Mouse (Mus musculus): ENCODE measurements around the gene Cd79b. TPM values are rescaled to one million over a fixed set of nuclear protein-coding genes. Genes with fewer than 3 reads are reported as not detected.

The Cd79b gene
- total and polyA plus RNA-seq, 3 experiments: 527 to 741 (median 689) TPM

DNA sequence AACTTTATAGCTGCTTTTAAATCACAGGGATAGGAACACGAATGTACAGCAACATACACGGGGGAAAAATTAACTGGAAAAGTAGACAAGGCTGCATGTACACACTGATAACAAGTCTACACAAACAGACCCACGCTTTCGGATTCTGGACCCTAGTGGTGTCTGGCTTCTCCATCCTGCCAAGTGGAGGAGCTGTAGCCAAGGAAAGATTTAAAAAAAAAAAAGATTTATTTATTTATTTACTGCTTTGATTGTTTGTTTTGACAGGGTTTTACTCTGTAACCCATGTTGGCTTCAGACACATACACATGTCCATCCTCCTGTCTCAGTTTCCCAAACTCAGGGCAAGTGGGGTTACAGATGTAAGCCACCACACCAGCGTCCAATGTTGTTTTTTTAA, 7.1 kb downstream of the Cd79b start:
- dilution Hi-C loops (cut with MboI; ENCODE audit: extremely low pct_ligation_motif_present, extremely low pct_unique_long_range_greater_than_20kb, low sequenced_read_pairs): no loop called here

GRCm38 (mm10) chr11:106306758-106307157, 7.8 kb downstream of the Cd79b start:
- dilution Hi-C loops (cut with MboI; ENCODE audit: extremely low pct_ligation_motif_present, extremely low pct_unique_long_range_greater_than_20kb, low sequenced_read_pairs) (no loop called here), in situ Hi-C loops (cut with MboI; ENCODE audit: low pct_ligation_motif_present, low pct_unique_long_range_greater_than_20kb, low sequenced_read_pairs) (loop anchor here (25.0 kb wide), 1 partner anchor 456 kb away; the partner anchor contains the start of genes Milr1 and Pecam1)
- Histone ChIP-seq H3K79me2 (replicated peaks; ENCODE audit: control insufficient read depth, extremely low read depth, insufficient read depth, poor library complexity, severe bottlenecking) (peaks cover 11% of the 10 kb centered on the region), H3K9ac (ENCODE audit: insufficient read depth, low read depth) (no peak overlapping the region), H3K4me2 (ENCODE audit: insufficient read depth, low read depth, poor library complexity, severe bottlenecking) (peak overlapping the region; percentile 17; the same call in 1 of the 2 replicates), H3K27me3 (replicated peaks) (no peaks in the 10 kb centered on the region), H3K4me3 (replicated peaks in 1 of 3; ENCODE audit: low read depth in 2 of 3, low read length in 2 of 3, poor library complexity in 1 of 3) (no peak overlapping the region), H3K36me3 (replicated peaks in 1 of 2; ENCODE audit: control insufficient read depth in 1 of 2, insufficient read depth in 1 of 2, low read length in 1 of 2) (peaks cover 16 to 17% of the 10 kb centered on the region in 2 experiments), H3K4me1 (ENCODE audit: control insufficient read depth in 1 of 2, insufficient read depth in 2 of 2) (peaks cover 50 to 77% of the 10 kb centered on the region in 2 experiments), H3K27ac (ENCODE audit: insufficient read depth, low read depth) (peak overlapping the region; percentile 92), H3K9me3 (replicated peaks; ENCODE audit: low read length) (no peaks in the 10 kb centered on the region)
- DNase-seq (ENCODE audit: extremely low read depth): peak; percentile 44
- TF ChIP-seq MAFK (IDR thresholded peaks at IDR 0.05; ENCODE audit: insufficient replicate concordance, low read length) (no peak), BHLHE40 (IDR thresholded peaks at IDR 0.05; ENCODE audit: low read depth, low read length) (peak; percentile 43), NRF1 (IDR thresholded peaks at IDR 0.05; ENCODE audit: low read depth, low read length) (no peak), MAZ (IDR thresholded peaks at IDR 0.05; ENCODE audit: low read depth, low read length) (no peak), TBP (conservative IDR thresholded peaks at IDR 0.05; ENCODE audit: low read depth, low read length) (peak; percentile 97), HCFC1 (IDR thresholded peaks at IDR 0.05; ENCODE audit: low read depth, low read length) (no peak), MXI1 (IDR thresholded peaks at IDR 0.05; ENCODE audit: low read depth, low read length) (0 out of 2 replicates have a peak, but pooled peaks have one; percentile 48), JUN (IDR thresholded peaks at IDR 0.05; ENCODE audit: insufficient read depth, low read depth, low read length) (no peak), IRF4 (IDR thresholded peaks at IDR 0.05; ENCODE audit: low read depth, low read length) (no peak), POLR2A (IDR thresholded peaks at IDR 0.05; ENCODE audit: low read depth, low read length) (no peak)

More for the DNA sequence above, 7.1 kb downstream of the Cd79b start:
- H3K36me3 ChIP-seq (replicated peaks in 1 of 2; ENCODE audit: control insufficient read depth in 1 of 2, insufficient read depth in 1 of 2, low read length in 1 of 2): peaks cover 23 to 24% of the 10 kb centered on the region in 2 experiments
- DNase-seq (ENCODE audit: extremely low read depth): peak; percentile 29
- H3K4me1 ChIP-seq (ENCODE audit: control insufficient read depth in 1 of 2, insufficient read depth in 2 of 2): peaks cover 57 to 83% of the 10 kb centered on the region in 2 experiments
- H3K4me2 ChIP-seq (ENCODE audit: insufficient read depth, low read depth, poor library complexity, severe bottlenecking): peak overlapping the region; percentile 86
- peak overlapping the region; percentile 96 for H3K27ac ChIP-seq (ENCODE audit: insufficient read depth, low read depth)
- H3K9me3 ChIP-seq (replicated peaks; ENCODE audit: low read length): no peaks in the 10 kb centered on the region
- peak overlapping the region in 1 of 3 experiments; percentile 5 for H3K4me3 ChIP-seq (replicated peaks in 1 of 3; ENCODE audit: low read depth in 2 of 3, low read length in 2 of 3, poor library complexity in 1 of 3)
- no peaks in the 10 kb centered on the region for H3K27me3 ChIP-seq (replicated peaks)
- H3K79me2 ChIP-seq (replicated peaks; ENCODE audit: control insufficient read depth, extremely low read depth, insufficient read depth, poor library complexity, severe bottlenecking): peaks cover 18% of the 10 kb centered on the region
- TF ChIP-seq E2F4 (IDR thresholded peaks at IDR 0.05; ENCODE audit: insufficient replicate concordance, low read depth, low read length) (no peak), TCF12 (IDR thresholded peaks at IDR 0.05; ENCODE audit: low read depth, low read length) (no peak), USF1 (IDR thresholded peaks at IDR 0.05; ENCODE audit: low read depth, low read length) (no peak), ELF1 (IDR thresholded peaks at IDR 0.05; ENCODE audit: low read depth, low read length) (no peak), CTCF (conservative IDR thresholded peaks at IDR 0.05 in 1 of 2, IDR thresholded peaks at IDR 0.05 in 1 of 2; ENCODE audit: low read depth in 2 of 2, low read length in 2 of 2) (no peak), PAX5 (IDR thresholded peaks at IDR 0.05; ENCODE audit: low read length) (no peak), ZC3H11A (IDR thresholded peaks at IDR 0.05; ENCODE audit: low read depth, low read length) (no peak), POLR2A (IDR thresholded peaks at IDR 0.05; ENCODE audit: low read depth, low read length) (no peak), RAD21 (IDR thresholded peaks at IDR 0.05; ENCODE audit: low read depth, low read length) (no peak), RCOR1 (conservative IDR thresholded peaks at IDR 0.05; ENCODE audit: low read depth, low read length) (no peak), EP300 (IDR thresholded peaks at IDR 0.05; ENCODE audit: low read length) (no peak), ZNF384 (IDR thresholded peaks at IDR 0.05; ENCODE audit: low read depth, low read length) (peak; percentile 73; the same call in 1 of the 2 replicates), ETS1 (conservative IDR thresholded peaks at IDR 0.05; ENCODE audit: low read depth, low read length) (no peak), JUND (conservative IDR thresholded peaks at IDR 0.05; ENCODE audit: low read depth, low read length) (no peak), CHD2 (IDR thresholded peaks at IDR 0.05; ENCODE audit: low read length) (no peak), NELFE (IDR thresholded peaks at IDR 0.05; ENCODE audit: low read depth, low read length) (no peak), MEF2A (IDR thresholded peaks at IDR 0.05; ENCODE audit: borderline replicate concordance, low read depth, low read length) (no peak), MYC (IDR thresholded peaks at IDR 0.05; ENCODE audit: low read depth, low read length) (no peak), JUN (IDR thresholded peaks at IDR 0.05; ENCODE audit: insufficient read depth, low read depth, low read length) (no peak), ZMIZ1 (IDR thresholded peaks at IDR 0.05; ENCODE audit: low read depth, low read length) (no peak), IRF4 (IDR thresholded peaks at IDR 0.05; ENCODE audit: low read depth, low read length) (no peak), MXI1 (IDR thresholded peaks at IDR 0.05; ENCODE audit: low read depth, low read length) (0 out of 2 replicates have a peak, but pooled peaks have one; percentile 7), MAZ (IDR thresholded peaks at IDR 0.05; ENCODE audit: low read depth, low read length) (no peak), UBTF (IDR thresholded peaks at IDR 0.05; ENCODE audit: low read depth, low read length) (0 out of 2 replicates have a peak, but pooled peaks have one; percentile 40), TBP (conservative IDR thresholded peaks at IDR 0.05; ENCODE audit: low read depth, low read length) (no peak), USF2 (conservative IDR thresholded peaks at IDR 0.05; ENCODE audit: low read depth, low read length) (no peak), HCFC1 (IDR thresholded peaks at IDR 0.05; ENCODE audit: low read depth, low read length) (no peak), MAFK (IDR thresholded peaks at IDR 0.05; ENCODE audit: insufficient replicate concordance, low read length) (no peak), SIN3A (IDR thresholded peaks at IDR 0.05; ENCODE audit: low read length) (0 out of 2 replicates have a peak, but pooled peaks have one; percentile 23), CHD1 (IDR thresholded peaks at IDR 0.05; ENCODE audit: low read depth, low read length) (peak; percentile 46; the same call in 1 of the 2 replicates), ZKSCAN1 (IDR thresholded peaks at IDR 0.05; ENCODE audit: borderline replicate concordance, low read depth, low read length) (no peak), NRF1 (IDR thresholded peaks at IDR 0.05; ENCODE audit: low read depth, low read length) (no peak), KAT2A (IDR thresholded peaks at IDR 0.05; ENCODE audit: insufficient replicate concordance, low read length) (no peak), GABPA (IDR thresholded peaks at IDR 0.05; ENCODE audit: insufficient replicate concordance, low read depth, low read length) (no peak), SMC3 (IDR thresholded peaks at IDR 0.05; ENCODE audit: low read depth, low read length) (no peak), MAX (IDR thresholded peaks at IDR 0.05; ENCODE audit: low read length) (no peak), POLR2AphosphoS2 (IDR thresholded peaks at IDR 0.05; ENCODE audit: low read depth, low read length) (no peak), BHLHE40 (IDR thresholded peaks at IDR 0.05; ENCODE audit: low read depth, low read length) (no peak)
- H3K9ac ChIP-seq (ENCODE audit: insufficient read depth, low read depth): peak overlapping the region; percentile 67
- in situ Hi-C loops (cut with MboI; ENCODE audit: low pct_ligation_motif_present, low pct_unique_long_range_greater_than_20kb, low sequenced_read_pairs): loop anchor here (25.0 kb wide), 1 partner anchor 455 kb away; the partner anchor contains the start of genes Milr1 and Pecam1
